Comparison of ENCODE assay signal across 13 mouse cellular contexts in the genomic region with DNA sequence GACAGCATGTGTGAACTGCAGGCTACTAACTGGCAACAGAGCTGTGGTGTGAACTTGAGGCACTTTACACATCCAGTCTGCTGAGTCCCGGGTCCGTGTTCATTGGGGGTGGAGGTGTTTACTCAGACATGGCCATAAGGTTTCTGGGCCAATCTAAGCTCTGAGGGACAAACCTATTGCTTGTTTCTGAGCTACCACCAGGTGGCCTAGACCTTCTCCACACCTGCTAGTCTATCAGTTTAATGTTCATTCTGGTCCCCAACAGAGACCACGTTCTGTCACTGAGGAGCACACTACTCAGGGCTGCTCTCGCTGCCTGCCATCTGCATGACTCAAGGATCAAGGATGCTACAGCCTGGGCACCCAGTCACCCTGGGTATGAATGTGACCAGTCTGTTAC. TPM values are rescaled to one million over a fixed set of nuclear protein-coding genes. Genes with fewer than 3 reads are reported as not detected.
DNase-seq lines count a peak whose midpoint lies in the region; ATAC-seq and TF ChIP-seq lines count a peak whose summit lies in the region.
"Had no signal": no experiment of that assay in that cellular context is flagged by ENCODE, and none has a peak within 500 bp of the region (broad histone marks: within the 10 kb centered on the region; RNA-seq: fewer than 3 reads in every experiment).

No protein-coding gene starts in this region.

- DNase-seq in cerebellum, adult 11-12 months = no peak
- DNase-seq in layer of hippocampus, adult 2 months (ENCODE audit: low spot score in 2 of 2) = no peak
- no peak for DNase-seq in layer of hippocampus, postnatal 14 days (ENCODE audit: low spot score in 2 of 2)
- DNase-seq in 416B (ENCODE audit: low read depth) = peak; percentile 35
- peak; percentile 47 for DNase-seq in induced T-regulatory cell, adult 2 months (ENCODE audit: low read depth)
- no peak for DNase-seq in yolk sac, embryonic 10.5 days (ENCODE audit: low spot score)
- no peak for DNase-seq in retina, embryonic 14.5 days (ENCODE audit: low spot score)
- DNase-seq: cerebellum, postnatal 36 days; retina, postnatal 1 day had no signal

- H3K4me3 ChIP-seq in layer of hippocampus, adult 2 months = no peak overlapping the region
- H3K4me3 ChIP-seq: myocyte had no signal

- ATAC-seq in cerebellum, adult (ENCODE audit: insufficient number of reproducible peaks, low FRiP score, low TSS enrichment) = 0 out of 2 replicates have a peak, but pooled peaks have one; percentile 12

- peak; percentile 46 for TF ChIP-seq CTCF in layer of hippocampus, adult 2 months (conservative IDR thresholded peaks at IDR 0.05)

- no peak overlapping the region for H3K27ac ChIP-seq in layer of hippocampus, adult 2 months
- H3K27ac ChIP-seq: macrophage had no signal

RNA-seq across cellular contexts. Expression of gene Rnf187, which starts 7.1 kb away (rescaled TPM):
- total RNA-seq in layer of hippocampus, adult 2 months (2021) = 100 to 1,000 TPM; 462 to 508 TPM
- total RNA-seq in layer of hippocampus, postnatal 14 days (2021) = 100 to 1,000 TPM; 501 to 506 TPM

RNA-seq across cellular contexts. Expression of gene Btnl10, which starts 13.9 kb away (rescaled TPM):
- total RNA-seq in layer of hippocampus, adult 2 months (2021) = not detected
- total RNA-seq in layer of hippocampus, postnatal 14 days (2021) = under 1 TPM; 0.12 to 0.29 TPM
- total RNA-seq: left cerebral cortex, postnatal 25 days had no signal

RNA-seq across cellular contexts. Expression of gene Hist3h2ba, which starts 17.1 kb away (rescaled TPM):
- total RNA-seq in layer of hippocampus, adult 2 months (2021) = 100 to 1,000 TPM in 1 of 2 experiments, 10 to 100 TPM in 1; 91.3 to 103 TPM
- total RNA-seq in layer of hippocampus, postnatal 14 days (2021) = 100 to 1,000 TPM; 117 to 123 TPM

RNA-seq across cellular contexts. Expression of gene Hist3h2a, which starts 22.9 kb away (rescaled TPM):
- total RNA-seq in layer of hippocampus, adult 2 months (2021) = 10 to 100 TPM; 66.0 to 69.3 TPM
- 10 to 100 TPM; 59.7 to 62.5 TPM for total RNA-seq in layer of hippocampus, postnatal 14 days (2021)

RNA-seq across cellular contexts. Expression of gene Trim17, which starts 22.9 kb away (rescaled TPM):
- total RNA-seq in layer of hippocampus, adult 2 months (2021) = 1 to 10 TPM; 5.3 to 6.5 TPM
- total RNA-seq in layer of hippocampus, postnatal 14 days (2021) = 1 to 10 TPM; 3.8 to 4.0 TPM

Comparison
In these comparisons a context has a peak if more than half of its experiments do, and no peak if none do; other contexts are left out.
1. DNase-seq: peak in 416B (single experiment) and induced T-regulatory cell, adult 2 months (single experiment); none in cerebellum, adult 11-12 months (single experiment), layer of hippocampus, adult 2 months (0 of 2), layer of hippocampus, postnatal 14 days (0 of 2), yolk sac, embryonic 10.5 days (single experiment) and retina, embryonic 14.5 days (single experiment).